Mouse (Mus musculus) liver, postnatal 0 days (tissue): ENCODE measurements around the gene Atxn7l1.

Source experiments
- CTCF ChIP-seq: sonication (generic); IDR thresholded peaks from 2 replicates; pipeline ENCODE4 v1.5.1; 2016; ENCODE audit warnings: antibody characterized with exemption, low read depth
- EP300 ChIP-seq: IDR thresholded peaks from 2 replicates; pipeline ENCODE4 v1.6.1; 2016; ENCODE audit warnings: antibody characterized with exemption, low read depth, mild to moderate bottlenecking

GRCm38 (mm10) chr12:33168491-33168890 lies 21.0 kb downstream of the Atxn7l1 start:
- no peak for TF ChIP-seq EP300
- TF ChIP-seq CTCF, result no peak
